Mouse (Mus musculus) liver, postnatal 0 days (tissue): ENCODE measurements around the gene Cog5.

ENCODE experiments used
- CTCF ChIP-seq: sonication (generic); IDR thresholded peaks from 2 replicates; pipeline ENCODE4 v1.5.1; 2016; ENCODE audit warnings: antibody characterized with exemption, low read depth
- EP300 ChIP-seq: IDR thresholded peaks from 2 replicates; pipeline ENCODE4 v1.6.1; 2016; ENCODE audit warnings: antibody characterized with exemption, low read depth, mild to moderate bottlenecking

DNA sequence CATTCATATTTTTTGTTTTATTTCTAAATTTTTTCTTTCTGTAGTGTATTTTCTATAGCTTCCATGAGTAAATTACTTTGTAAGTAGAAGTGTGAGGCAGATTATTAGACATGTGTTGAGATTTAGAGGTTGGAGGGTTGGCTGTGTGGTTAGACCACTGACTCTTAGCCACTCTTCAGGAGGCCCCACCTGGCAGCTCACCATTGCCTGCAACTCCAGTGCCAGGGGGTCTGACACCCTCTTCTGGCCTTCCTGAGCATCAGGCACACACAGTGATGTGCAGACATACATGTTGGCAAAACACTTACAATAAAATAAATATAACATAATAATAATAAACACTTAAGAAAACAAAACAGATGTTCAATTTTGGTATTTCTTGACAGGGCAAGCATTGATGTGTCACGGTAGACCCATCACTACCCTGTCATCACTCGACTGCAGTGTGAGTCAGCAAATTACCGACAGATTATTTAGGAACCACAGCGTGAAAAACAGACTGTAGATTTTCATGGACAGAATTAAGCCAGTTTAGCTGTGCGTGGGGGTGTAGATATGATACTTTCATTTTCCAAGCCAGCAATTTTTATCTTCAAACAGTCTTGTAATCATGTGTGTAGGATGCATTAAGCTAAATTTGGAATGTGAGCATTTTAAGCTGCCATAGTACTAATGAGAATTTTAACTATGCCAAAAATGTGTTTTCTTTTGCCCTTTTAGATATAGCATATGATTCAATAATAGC is 151.9 kb downstream of the Cog5 start:
- TF ChIP-seq CTCF: no peak
- TF ChIP-seq EP300: no peak
